Mouse (Mus musculus): Measurements from ENCODE around the gene Bahcc1. TPM values are rescaled to one million over a fixed set of nuclear protein-coding genes. Genes with fewer than 3 reads are reported as not detected.

Gene Bahcc1
- polyA plus RNA-seq, 1 experiment from 2014 or later, result 20.3 TPM

DNA sequence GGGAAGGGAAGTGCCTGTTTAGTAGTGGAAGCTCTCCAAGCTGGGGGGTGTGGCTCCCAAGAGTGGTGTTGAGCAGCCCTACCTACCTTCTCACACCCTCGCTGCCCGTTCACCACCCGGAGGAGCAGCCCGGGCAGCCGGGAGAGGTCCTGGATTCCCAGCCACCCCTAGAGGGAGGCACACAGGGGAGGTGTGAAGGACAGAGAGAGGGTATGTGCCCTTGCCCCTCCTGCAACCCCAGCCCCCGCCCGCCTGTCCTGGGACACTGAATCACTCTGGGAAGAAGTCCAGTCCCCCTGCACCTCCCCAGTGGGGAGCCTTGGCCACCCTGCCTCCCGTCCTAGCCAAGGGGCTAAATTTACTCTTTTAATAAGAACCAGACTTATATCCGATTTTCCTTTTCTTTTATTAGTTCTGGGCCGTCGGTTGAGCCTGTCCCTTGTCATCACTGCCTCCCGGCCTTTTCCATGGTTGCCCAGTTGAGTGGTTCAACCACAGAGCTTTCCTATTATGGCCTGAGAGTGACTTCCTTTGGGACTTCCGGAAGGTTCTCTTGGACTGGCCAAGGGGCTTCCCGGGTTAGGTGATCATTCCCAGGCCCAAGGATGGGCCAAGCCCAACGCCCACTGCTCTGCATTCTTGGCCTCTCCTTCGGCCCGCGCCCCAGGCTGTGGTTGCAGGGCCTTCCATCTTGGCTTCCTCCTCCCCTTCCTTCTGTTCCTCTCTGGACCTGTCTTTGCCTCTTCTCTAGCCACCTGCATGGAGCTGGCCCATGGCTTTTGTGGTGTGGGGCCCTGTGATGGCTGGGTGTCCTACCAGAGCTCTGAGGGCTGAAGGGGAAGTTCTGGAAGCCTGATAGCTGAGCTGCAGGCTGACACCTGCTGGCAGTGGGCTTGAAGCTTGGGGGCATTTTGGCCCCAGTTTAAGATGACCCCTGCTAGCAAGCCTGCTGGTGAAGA, 18.5 kb downstream of the Bahcc1 start:
- Histone ChIP-seq H3K27ac (peak overlapping the region; percentile 66), H3K27me3 (ENCODE audit: low read depth, poor library complexity, severe bottlenecking) (no peaks in the 10 kb centered on the region), H3K36me3 (peaks cover 44% of the 10 kb centered on the region), H3K9me3 (replicated peaks) (no peaks in the 10 kb centered on the region), H3K4me1 (peaks cover 96% of the 10 kb centered on the region), H3K4me3 (0 out of 2 replicates have a peak overlapping the region, but pooled peaks have one; percentile 16)
- 74% methylated on average over 18 of the region's 18 CpGs for WGBS
- no peak for DNase-seq (ENCODE audit: low spot score)

DNA sequence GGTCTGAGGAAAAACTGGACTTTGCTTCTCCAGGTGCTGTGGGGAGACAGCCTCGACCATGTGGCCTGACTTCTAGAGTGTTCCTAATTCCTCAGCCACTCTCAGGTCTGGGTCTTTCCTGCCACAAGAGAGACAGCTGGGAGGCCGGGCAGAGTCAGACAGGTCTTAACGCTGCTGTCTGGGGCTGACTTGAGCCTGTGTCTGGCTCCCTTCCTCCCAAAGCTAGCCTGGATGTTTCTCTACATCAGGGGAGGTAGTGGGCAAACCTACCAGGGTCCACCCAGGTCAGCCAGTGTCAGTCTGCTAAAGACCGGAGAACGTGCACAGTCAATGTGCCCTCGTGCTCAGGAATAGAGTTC, 19.2 kb downstream of the Bahcc1 start:
- DNase-seq (ENCODE audit: low spot score), result no peak
- 57% methylated on average over 6 of the region's 6 CpGs for WGBS
- peak overlapping the region; percentile 66 for H3K27ac ChIP-seq
- H3K4me3 ChIP-seq, result no peak overlapping the region
- H3K4me1 ChIP-seq, result peaks cover 96% of the 10 kb centered on the region
- peaks cover 45% of the 10 kb centered on the region for H3K36me3 ChIP-seq
- no peaks in the 10 kb centered on the region for H3K9me3 ChIP-seq (replicated peaks)
- no peaks in the 10 kb centered on the region for H3K27me3 ChIP-seq (ENCODE audit: low read depth, poor library complexity, severe bottlenecking)

DNA sequence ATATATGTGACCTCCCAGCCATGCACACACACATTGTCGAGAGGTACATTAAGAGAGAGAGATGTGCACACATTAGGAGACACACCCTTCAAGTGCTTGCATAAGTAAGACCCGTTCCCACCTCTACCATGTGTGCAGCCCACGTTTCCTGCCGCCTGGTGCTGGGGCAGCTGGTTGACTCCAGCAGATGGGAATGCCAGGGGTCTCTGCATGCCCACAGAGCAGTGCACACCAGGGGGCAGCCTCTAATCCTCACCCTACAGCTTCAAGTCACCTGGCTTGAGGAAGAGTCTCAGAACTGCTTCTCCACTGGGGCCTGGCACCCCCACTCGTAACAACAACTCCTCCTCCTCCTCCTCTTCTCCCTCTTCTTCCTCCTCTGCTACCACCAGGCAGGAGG, 19.7 kb downstream of the Bahcc1 start:
- H3K4me1 ChIP-seq, result peaks cover 96% of the 10 kb centered on the region
- no peaks in the 10 kb centered on the region for H3K27me3 ChIP-seq (ENCODE audit: low read depth, poor library complexity, severe bottlenecking)
- H3K27ac ChIP-seq, result peak overlapping the region; percentile 66
- WGBS, result 32% methylated on average over 5 of the region's 5 CpGs
- H3K9me3 ChIP-seq (replicated peaks), result no peaks in the 10 kb centered on the region
- H3K36me3 ChIP-seq, result peaks cover 45% of the 10 kb centered on the region
- H3K4me3 ChIP-seq, result no peak overlapping the region
- DNase-seq (ENCODE audit: low spot score), result no peak

DNA sequence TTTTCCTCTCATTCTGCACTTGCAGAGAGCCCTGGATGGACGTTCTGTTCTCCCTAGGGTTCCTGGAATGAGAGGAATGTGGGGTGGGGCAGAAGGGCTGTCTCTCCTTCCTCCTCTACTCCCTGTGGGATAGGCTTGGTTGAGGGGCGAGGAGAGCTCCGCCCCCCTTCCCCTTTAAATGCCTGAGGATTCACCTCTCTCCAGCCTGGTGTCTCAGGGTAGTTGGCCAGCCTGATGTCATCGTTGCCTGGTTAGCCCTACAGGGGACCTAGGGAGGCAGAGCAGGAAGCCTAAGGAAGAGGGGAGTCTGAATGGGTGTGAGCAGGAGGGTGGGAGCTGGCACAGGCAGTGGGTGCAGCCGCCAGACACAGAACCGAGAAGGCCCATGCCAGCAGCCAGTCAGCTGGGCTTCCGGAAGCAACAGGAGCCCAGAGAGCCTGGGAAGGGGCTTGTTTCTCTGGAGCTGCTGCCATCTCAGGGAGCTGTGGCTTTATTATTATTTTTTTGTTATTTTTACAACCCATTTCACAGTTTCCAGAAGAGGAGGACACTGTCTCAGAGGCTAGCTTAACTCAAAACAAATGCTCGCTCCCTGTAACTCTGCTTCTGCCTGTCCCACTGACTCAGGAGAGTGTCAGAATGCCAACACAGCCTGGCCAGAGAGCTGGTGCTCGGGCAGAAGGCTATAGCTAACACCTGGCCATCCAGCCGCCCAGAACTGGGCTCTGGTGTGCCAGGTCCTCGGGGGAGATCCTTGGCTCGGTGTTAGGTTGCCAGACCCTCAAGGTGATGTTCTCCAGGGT, 20.3 kb downstream of the Bahcc1 start:
- DNase-seq (ENCODE audit: low spot score), result no peak
- Histone ChIP-seq H3K27ac (peak overlapping the region; percentile 66), H3K36me3 (peaks cover 46% of the 10 kb centered on the region), H3K9me3 (replicated peaks) (no peaks in the 10 kb centered on the region), H3K27me3 (ENCODE audit: low read depth, poor library complexity, severe bottlenecking) (no peaks in the 10 kb centered on the region), H3K4me3 (no peak overlapping the region; the same call in 1 of the 2 replicates), H3K4me1 (peaks cover 96% of the 10 kb centered on the region)
- 54% methylated on average over 12 of the region's 12 CpGs for WGBS

DNA sequence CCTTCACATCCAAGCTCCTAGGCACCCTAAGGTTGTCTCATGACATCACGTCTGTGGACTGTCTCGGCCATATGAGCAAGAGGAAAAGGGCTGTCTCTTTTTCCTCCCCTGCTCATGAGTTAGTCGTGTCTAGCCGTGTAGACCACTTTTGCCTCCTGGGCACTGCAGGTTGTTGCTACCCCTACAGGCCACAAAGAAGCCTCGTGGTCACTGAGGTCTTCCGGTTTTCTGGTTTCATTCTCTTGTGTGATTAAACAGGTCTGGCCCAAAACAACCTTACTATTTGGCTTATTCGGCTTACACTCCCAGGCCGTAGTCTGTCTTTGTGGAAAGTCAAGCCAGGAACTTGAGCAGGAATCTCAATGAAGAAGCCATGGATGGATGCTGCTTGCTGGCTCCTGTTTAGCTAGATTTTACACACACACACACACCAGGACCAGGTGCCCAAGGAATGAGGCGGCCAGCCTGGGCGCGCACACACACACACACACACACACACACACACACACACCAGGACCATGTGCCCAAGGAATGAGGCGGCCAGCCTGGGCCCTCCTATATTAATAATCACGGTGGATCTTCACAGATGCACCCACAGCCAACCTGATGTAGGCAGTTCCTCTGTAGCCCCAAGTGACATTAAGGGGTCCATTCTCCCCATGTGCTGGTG, 21.0 kb downstream of the Bahcc1 start:
- no peaks in the 10 kb centered on the region for H3K9me3 ChIP-seq (replicated peaks)
- peak overlapping the region; percentile 32; the same call in 1 of the 2 replicates for H3K27ac ChIP-seq
- peaks cover 97% of the 10 kb centered on the region for H3K4me1 ChIP-seq
- H3K4me3 ChIP-seq, result peak overlapping the region; percentile 16; the same call in 1 of the 2 replicates
- DNase-seq (ENCODE audit: low spot score), result no peak
- 89% methylated on average over 13 of the region's 13 CpGs for WGBS
- H3K27me3 ChIP-seq (ENCODE audit: low read depth, poor library complexity, severe bottlenecking), result no peaks in the 10 kb centered on the region
- peaks cover 45% of the 10 kb centered on the region for H3K36me3 ChIP-seq

DNA sequence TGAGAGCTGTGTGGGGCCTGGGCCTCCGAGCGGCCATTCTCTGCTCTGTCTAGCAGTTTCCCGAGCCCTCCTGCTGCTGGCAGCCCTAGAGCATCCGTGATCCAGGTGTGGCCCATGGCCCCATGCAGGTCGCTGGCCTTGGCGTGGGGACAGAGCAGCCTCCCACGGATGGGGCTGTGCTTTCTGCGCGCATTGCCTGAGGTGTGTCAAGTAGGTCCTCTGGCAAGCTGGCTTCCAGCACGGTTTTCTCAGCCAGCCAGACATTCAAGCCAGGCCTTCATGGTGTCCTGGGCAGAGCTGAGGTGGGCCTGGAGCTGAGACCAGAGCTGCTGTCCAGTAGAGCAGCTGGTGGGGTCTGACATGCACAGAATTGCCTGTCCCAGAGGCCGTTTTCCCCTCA, 21.7 kb downstream of the Bahcc1 start:
- peak overlapping the region; percentile 31; the same call in 1 of the 2 replicates for H3K27ac ChIP-seq
- H3K9me3 ChIP-seq (replicated peaks), result no peaks in the 10 kb centered on the region
- H3K4me3 ChIP-seq, result peak overlapping the region; percentile 16; the same call in 1 of the 2 replicates
- H3K27me3 ChIP-seq (ENCODE audit: low read depth, poor library complexity, severe bottlenecking), result no peaks in the 10 kb centered on the region
- peaks cover 97% of the 10 kb centered on the region for H3K4me1 ChIP-seq
- no peak for DNase-seq (ENCODE audit: low spot score)
- 64% methylated on average over 11 of the region's 11 CpGs for WGBS
- peaks cover 51% of the 10 kb centered on the region for H3K36me3 ChIP-seq

DNA sequence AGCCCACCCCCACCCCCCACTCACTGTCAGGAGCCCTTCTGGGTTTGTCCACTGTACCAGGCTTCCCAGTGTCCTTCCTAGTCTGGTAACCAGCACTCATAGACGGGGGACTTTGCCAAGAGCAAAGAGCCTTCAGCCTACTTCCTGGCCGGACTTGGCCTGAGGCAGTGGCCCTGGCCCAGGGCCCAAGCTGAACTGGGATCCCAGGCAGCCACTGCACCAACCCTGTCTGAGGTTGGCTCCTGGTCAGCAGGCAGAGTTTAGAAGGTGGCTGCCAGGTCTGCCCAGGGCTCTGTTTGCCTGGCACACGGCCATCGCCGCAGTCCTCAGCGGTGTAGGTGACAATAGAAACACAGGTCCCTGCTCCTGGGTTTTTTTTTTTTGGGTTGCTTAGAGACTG, 22.3 kb downstream of the Bahcc1 start:
- peaks cover 100% of the 10 kb centered on the region for H3K4me1 ChIP-seq
- no peaks in the 10 kb centered on the region for H3K9me3 ChIP-seq (replicated peaks)
- DNase-seq (ENCODE audit: low spot score), result no peak
- H3K27me3 ChIP-seq (ENCODE audit: low read depth, poor library complexity, severe bottlenecking), result no peaks in the 10 kb centered on the region
- no peak overlapping the region for H3K4me3 ChIP-seq
- peak overlapping the region; percentile 31; the same call in 1 of the 2 replicates for H3K27ac ChIP-seq
- peaks cover 55% of the 10 kb centered on the region for H3K36me3 ChIP-seq
- 81% methylated on average over 6 of the region's 6 CpGs for WGBS

DNA sequence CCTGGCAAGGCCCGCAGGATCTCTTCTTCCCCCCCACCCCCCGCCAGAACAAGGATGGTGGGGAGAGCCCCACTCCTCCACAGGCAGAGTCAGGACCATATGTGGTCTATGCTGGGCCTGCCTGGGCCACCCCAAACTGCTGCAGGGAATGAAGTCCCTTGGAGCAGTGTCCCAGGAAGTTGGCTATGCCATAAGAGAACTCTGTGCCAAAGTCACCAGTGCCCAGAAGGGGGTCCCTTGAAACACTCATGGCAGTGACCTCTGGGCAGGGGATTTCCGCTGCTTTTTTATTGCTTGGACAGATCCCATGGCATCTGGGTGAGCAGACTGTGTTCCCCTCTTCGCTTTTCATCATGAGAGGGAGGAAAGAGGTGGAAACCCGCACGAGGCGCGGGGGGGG, 22.8 kb downstream of the Bahcc1 start:
- H3K4me1 ChIP-seq, result peaks cover 100% of the 10 kb centered on the region
- 58% methylated on average over 8 of the region's 8 CpGs for WGBS
- H3K4me3 ChIP-seq, result no peak overlapping the region
- no peaks in the 10 kb centered on the region for H3K9me3 ChIP-seq (replicated peaks)
- H3K27me3 ChIP-seq (ENCODE audit: low read depth, poor library complexity, severe bottlenecking), result no peaks in the 10 kb centered on the region
- peaks cover 55% of the 10 kb centered on the region for H3K36me3 ChIP-seq
- DNase-seq (ENCODE audit: low spot score), result no peak
- H3K27ac ChIP-seq, result peak overlapping the region; percentile 12

DNA sequence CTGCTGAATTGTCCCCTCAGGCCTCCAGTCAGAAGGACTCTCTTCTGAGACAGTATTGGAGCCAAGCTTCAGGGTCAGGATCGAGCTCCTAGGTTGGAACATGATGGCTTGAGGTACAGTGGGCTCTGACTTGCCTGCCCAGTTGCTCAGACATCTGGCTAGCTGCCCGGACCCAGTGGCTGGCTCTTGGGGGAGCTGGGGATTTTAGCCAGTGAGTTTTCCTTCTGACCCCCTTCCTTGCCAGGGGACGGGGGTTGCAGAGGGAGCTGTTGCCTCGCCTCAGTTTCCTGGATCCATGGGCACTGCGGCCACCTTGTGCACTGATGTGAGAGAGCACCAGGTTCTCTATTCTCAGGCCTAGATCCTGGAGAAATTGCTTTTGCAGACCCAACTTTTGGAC, 23.4 kb downstream of the Bahcc1 start:
- WGBS, result 75% methylated on average over 5 of the region's 5 CpGs
- Histone ChIP-seq H3K36me3 (peaks cover 56% of the 10 kb centered on the region), H3K9me3 (replicated peaks) (no peaks in the 10 kb centered on the region), H3K27ac (peak overlapping the region; percentile 12), H3K4me3 (no peak overlapping the region), H3K4me1 (peaks cover 100% of the 10 kb centered on the region), H3K27me3 (ENCODE audit: low read depth, poor library complexity, severe bottlenecking) (no peaks in the 10 kb centered on the region)
- DNase-seq (ENCODE audit: low spot score), result no peak

DNA sequence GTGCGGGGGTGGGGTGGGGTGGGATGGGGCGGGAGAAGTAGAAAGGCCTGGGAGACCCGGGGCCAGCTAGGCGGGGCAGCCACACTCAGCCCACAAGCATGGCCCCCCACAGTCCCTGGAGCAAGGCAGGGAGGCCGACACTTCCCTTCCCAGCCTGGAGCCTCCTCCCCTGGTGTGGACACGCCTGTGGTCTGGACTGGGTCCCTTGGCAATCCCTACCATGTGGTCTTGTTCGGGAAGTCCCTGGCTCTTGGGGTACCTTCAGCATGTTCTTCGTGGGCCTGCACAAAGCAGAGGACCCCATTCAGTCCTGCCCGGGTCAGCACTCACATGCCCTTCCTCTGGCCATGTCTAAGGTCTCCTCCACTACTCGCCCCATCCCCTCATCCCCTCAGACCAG, 23.8 kb downstream of the Bahcc1 start:
- Histone ChIP-seq H3K27ac (peak overlapping the region; percentile 15; the same call in 1 of the 2 replicates), H3K4me3 (no peak overlapping the region), H3K9me3 (replicated peaks) (no peaks in the 10 kb centered on the region), H3K4me1 (peaks cover 100% of the 10 kb centered on the region), H3K27me3 (ENCODE audit: low read depth, poor library complexity, severe bottlenecking) (no peaks in the 10 kb centered on the region), H3K36me3 (peaks cover 60% of the 10 kb centered on the region)
- 62% methylated on average over 10 of the region's 10 CpGs for WGBS
- DNase-seq (ENCODE audit: low spot score), result no peak

DNA sequence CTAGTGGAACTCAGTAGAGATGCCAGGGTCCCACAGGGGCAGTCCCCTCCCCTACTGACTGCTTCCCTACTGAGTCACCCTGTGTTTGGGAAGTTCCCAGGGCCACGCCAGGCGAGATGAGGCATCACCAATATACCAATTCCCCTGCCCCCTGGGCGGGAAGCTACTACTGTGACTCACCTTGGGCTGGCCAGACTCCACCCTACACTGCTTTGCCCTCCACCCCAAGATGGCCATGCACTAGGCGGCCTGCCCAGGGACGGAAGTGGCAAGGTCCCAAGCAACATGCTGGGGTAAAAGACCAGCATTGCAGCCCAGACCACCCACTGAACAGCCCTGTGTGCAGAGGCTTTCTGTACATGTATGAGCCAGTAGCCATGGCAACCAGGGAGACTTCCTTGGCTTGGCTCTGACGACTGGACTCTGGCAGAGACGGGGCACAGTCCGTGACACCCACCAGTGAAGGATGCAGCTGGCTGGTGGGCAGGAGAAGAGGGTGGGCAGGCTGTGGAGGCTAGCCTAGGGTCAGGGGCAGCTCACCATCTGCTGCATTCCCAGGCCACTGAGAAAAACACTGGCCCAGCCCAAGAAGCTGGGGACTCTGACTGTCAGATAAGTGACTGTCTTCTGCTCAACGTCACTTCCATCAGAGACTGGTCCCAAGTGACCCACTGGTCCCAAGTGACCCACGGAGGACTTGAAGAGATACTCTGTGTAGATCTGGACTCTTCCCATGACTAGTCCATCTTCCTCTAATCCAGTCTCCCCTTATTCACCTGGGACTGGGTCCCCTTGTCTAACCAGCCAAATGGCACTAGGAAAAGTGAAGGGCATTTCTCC, 24.5 kb downstream of the Bahcc1 start:
- Histone ChIP-seq H3K4me1 (peaks cover 100% of the 10 kb centered on the region), H3K36me3 (peaks cover 64% of the 10 kb centered on the region), H3K4me3 (no peak overlapping the region), H3K27ac (peak overlapping the region; percentile 15; the same call in 1 of the 2 replicates), H3K27me3 (ENCODE audit: low read depth, poor library complexity, severe bottlenecking) (no peaks in the 10 kb centered on the region), H3K9me3 (replicated peaks) (no peaks in the 10 kb centered on the region)
- 83% methylated on average over 10 of the region's 10 CpGs for WGBS
- DNase-seq (ENCODE audit: low spot score), result no peak

DNA sequence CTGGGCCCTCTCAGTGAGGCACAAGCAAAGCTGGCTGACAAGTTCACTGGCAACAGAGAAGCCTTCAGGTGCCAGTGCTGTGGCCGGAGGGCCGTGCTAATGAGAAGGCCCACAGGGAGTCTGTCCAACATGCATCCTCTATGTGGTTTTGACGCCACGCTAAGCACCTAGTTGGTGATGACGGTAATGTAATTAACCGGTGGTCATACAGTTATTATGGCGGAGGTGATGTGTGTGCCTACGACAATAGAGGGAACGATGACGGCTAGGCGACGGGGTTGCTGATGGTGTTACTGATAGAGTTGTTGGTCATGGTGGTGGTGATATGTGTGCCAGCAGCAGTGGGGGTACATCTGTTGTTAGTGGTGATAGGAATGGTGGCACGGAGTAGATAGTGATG, 25.2 kb downstream of the Bahcc1 start:
- no peak for DNase-seq (ENCODE audit: low spot score)
- Histone ChIP-seq H3K4me1 (peaks cover 99% of the 10 kb centered on the region), H3K36me3 (peaks cover 69% of the 10 kb centered on the region), H3K27me3 (ENCODE audit: low read depth, poor library complexity, severe bottlenecking) (no peaks in the 10 kb centered on the region), H3K27ac (no peak overlapping the region), H3K4me3 (no peak overlapping the region), H3K9me3 (replicated peaks) (no peaks in the 10 kb centered on the region)
- WGBS, result 94% methylated on average over 13 of the region's 13 CpGs
